Mouse (Mus musculus) Patski (cell line): ENCODE measurements around the gene Ppme1. TPM values are rescaled to one million over a fixed set of nuclear protein-coding genes. Genes with fewer than 3 reads are reported as not detected.

Source experiments
- ATAC-seq: fragments of 100-300 bp; one replicate; pipeline ENCODE4 v1.8.0; 2021
- CTCF ChIA-PET: fragments of 350-600 bp; sonication (Branson Sonifier 250); formaldehyde crosslinking; loops from one replicate; lab custom pipeline; 2022; ENCODE audit warnings: inconsistent platforms; lab: Charles Lee
- POLR2A ChIA-PET: fragments of 350-600 bp; sonication (Branson Sonifier 250); formaldehyde crosslinking; loops from one replicate; lab custom pipeline; 2022; ENCODE audit warnings: antibody characterized with exemption, inconsistent platforms; lab: Charles Lee
- DNase-seq: peaks from one replicate; pipeline ENCODE4 v3.0.0-alpha.2; 2011; ENCODE audit warnings: low read depth, low spot score
- H3K27me3 ChIP-seq: fragments of 371-371 bp; one replicate; pipeline ENCODE4 v1.5.1; 2021
- CTCF ChIP-seq: fragments of 100-300 bp; IDR thresholded peaks from one replicate; pipeline ENCODE4 v1.5.1; 2021
- in situ Hi-C: fragments of 300-500 bp; cut with MboI; formaldehyde crosslinking; loops from 3 replicates; pipeline ENCODE4 v1.11.1; 2018; ENCODE audit warnings: low pct_unique_long_range_greater_than_20kb, mixed read lengths
- polyA plus RNA-seq: library from polyadenylated mRNA; unstranded; gene quantifications from one replicate; pipeline ENCODE4 v1.2.3, GENCODE M21; 2021

Gene Ppme1
- polyA plus RNA-seq = 60.3 TPM

DNA sequence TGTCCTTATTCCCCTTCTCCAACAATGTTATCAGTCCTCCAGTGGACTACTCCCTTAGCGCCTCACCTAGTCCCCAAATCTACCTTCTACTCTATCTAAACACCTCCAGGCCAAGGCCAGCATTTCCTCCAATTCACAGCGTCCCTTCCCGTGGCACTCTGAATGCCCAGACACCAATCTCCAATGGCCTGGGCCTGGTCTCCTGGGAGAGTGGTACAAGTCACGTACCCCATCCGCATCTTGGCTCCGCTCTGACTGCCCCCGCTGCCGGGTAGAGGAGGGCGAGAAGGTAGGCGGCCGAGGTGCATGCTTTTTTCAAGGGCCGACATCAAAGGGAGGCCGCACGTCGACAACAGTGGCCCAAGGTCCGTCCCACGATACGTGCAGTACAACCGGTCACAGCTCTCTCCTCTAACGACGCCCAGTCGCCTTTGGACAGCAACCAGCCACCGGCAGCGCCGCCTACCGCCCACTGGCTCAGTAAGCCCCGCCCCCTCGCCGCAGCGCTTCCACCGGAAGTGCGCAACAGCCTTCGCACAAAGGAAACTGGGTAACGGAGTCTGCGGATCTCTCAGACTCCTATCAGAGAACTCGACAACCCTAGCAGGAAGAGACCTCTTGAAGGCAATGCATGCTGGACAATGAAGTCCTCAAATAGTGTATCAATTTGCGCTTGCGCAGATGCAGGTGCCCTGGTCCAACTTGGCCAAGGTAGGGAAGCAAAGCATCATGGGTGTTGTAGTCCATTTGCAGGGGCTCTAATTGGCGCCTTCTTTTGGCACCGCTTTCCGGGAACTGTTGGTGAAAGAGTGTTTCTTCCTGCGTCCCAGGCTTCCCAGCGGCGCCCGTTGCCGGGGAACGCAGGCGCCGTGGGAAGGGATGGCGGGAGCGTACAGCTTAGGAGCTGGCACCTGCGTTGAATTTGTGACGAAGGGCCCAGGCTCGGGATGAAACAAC lies at the start of gene Ppme1, which contains the start of gene C2cd3:
TSS of gene Ppme1 (minus strand) at position 813 of the 957 bp plus-strand sequence.
TSS of gene C2cd3 (plus strand) at position 739 of the 957 bp plus-strand sequence.
- in situ Hi-C loops = no loop called here
- POLR2A ChIA-PET = no interaction called here
- peak; percentile 54 for TF ChIP-seq CTCF

DNA sequence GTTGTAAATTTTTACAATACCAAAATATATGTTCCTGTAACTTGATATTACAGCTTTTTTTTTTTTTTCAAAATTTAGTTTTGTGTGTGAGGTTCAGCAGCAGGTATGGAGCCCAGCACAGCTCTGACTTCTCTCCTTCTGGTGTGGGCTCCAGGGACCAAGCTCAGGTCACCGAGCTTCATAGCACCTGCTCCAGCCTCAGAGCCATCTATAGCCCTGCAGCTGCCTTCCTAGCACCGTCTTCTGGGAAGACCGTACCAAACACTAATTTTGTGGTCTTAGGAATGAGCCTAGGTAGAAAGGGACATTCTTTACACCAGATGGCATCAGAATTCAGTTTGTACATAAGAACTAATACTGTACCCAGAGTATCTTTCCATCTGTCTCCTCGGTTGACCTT lies 36.6 kb upstream of the Ppme1 start:
- ChIA-PET POLR2A (interaction anchor here (0.6 kb wide), 1 partner anchor 17 kb away, joined by 3 read pairs; no protein-coding TSS in a partner anchor), CTCF (interaction anchor here (1.0 to 1.3 kb wide), 2 partner anchors 9 to 24 kb away, joined by 3 read pairs; no protein-coding TSS in a partner anchor)
- TF ChIP-seq CTCF = no peak
- in situ Hi-C loops = no loop called here
- ATAC-seq = no peak
- H3K27me3 ChIP-seq = no peaks in the 10 kb centered on the region
- no peak for DNase-seq

More for the DNA sequence above, at the start of gene Ppme1, which contains the start of gene C2cd3:
- no peaks in the 10 kb centered on the region for H3K27me3 ChIP-seq
- DNase-seq (peak; percentile 100), ATAC-seq (peak; percentile 95)
- CTCF ChIA-PET = no interaction called here

DNA sequence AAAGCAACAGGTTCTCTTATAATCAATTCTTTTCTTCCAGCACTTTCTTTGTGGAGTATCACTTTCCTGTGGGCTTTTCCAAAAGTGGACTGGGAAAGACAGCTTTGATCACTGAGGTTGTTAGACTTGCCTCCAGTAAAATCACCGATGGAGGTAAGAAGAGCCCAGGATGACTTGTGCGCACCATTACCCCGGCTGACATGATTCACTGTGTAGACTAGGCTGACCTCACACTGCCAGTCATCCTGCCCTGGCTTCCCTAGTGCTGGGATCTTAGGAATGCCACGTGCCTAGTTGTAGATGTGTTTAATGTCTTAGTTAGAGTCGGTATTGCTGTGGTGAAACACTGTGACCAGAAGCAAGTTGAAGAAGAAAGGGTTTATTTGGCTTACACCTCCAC lies 35.6 kb upstream of the Ppme1 start:
- H3K27me3 ChIP-seq = no peaks in the 10 kb centered on the region
- no peak for DNase-seq
- CTCF ChIA-PET = interaction anchor here (1.0 to 1.3 kb wide), 2 partner anchors 8 to 25 kb away, joined by 3 read pairs; no protein-coding TSS in a partner anchor
- no peak for ATAC-seq
- POLR2A ChIA-PET = no interaction called here
- in situ Hi-C loops = no loop called here
- TF ChIP-seq CTCF = no peak

DNA sequence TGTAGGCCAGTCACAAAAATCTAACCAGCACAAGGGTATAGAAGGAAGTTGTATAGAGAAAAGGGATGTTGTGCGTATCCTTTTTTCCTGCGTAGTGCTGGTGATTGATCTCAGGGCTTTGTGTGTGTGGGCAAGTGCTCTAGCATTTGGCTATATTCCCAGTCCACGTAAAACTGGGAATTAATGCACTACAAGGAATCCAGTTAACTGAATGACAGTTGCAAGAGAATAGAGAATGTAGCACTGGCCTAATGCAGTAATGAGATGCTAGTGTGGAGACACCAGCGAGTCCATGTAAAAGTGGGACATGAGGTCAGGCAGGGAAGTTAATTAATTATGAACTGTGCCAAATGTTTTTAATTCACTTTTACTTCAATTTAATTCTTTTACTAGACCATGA lies 30.6 kb upstream of the Ppme1 start:
- no peak for TF ChIP-seq CTCF
- POLR2A ChIA-PET = no interaction called here
- DNase-seq (no peak), ATAC-seq (no peak)
- no peaks in the 10 kb centered on the region for H3K27me3 ChIP-seq
- CTCF ChIA-PET = no interaction called here
- in situ Hi-C loops = no loop called here

GRCm38 (mm10) chr7:100400899-100401539 lies 28.9 kb upstream of the Ppme1 start:
- no peak for ATAC-seq
- ChIA-PET POLR2A (interaction anchor here (0.6 kb wide), 1 partner anchor 66 kb away, joined by 3 read pairs; no protein-coding TSS in a partner anchor), CTCF (interaction anchor here (1.2 kb wide), 1 partner anchor 12 kb away, joined by 3 read pairs; no protein-coding TSS in a partner anchor)
- TF ChIP-seq CTCF = no peak
- no peaks in the 10 kb centered on the region for H3K27me3 ChIP-seq
- in situ Hi-C loops = no loop called here
- DNase-seq = no peak

DNA sequence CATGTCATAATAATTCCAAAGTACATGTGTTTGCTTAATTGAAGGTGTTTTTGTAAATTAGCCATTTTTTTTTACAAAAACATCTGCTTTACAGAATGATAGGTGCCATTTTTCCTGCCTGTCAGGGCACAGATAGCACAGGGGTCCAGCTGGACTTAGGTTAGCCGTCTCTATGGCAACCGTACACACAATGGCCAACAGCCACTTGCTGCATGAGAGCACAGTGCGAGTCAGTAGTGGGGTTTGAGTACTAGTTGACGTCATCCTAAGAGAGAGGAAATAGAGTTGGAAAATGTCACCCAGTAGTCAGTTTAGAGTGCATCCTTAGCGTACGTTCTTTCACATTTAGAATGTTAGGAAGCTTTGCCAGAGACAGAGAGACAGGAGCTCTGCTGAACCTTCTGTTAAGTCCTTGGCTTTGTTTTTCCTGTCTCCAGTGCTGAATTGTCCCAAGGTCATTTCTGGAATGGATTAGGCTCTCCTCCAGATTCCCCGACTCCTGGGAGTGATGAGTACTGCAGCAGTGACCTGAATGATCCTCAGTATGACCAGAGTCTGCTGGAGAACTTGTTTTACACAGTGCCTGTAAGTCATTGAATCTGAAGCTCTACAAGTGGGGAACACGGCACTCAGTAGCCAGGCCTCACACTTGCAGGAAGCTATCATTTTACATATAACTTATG lies 27.3 kb upstream of the Ppme1 start:
- DNase-seq = no peak
- ATAC-seq = no peak
- in situ Hi-C loops = no loop called here
- CTCF ChIA-PET = interaction anchor here (1.7 kb wide), 1 partner anchor 9 kb away, joined by 3 read pairs; no protein-coding TSS in a partner anchor
- no peak for TF ChIP-seq CTCF
- no peaks in the 10 kb centered on the region for H3K27me3 ChIP-seq
- POLR2A ChIA-PET = interaction anchor here (0.6 kb wide), 1 partner anchor 87 kb away, joined by 8 read pairs; no protein-coding TSS in a partner anchor

DNA sequence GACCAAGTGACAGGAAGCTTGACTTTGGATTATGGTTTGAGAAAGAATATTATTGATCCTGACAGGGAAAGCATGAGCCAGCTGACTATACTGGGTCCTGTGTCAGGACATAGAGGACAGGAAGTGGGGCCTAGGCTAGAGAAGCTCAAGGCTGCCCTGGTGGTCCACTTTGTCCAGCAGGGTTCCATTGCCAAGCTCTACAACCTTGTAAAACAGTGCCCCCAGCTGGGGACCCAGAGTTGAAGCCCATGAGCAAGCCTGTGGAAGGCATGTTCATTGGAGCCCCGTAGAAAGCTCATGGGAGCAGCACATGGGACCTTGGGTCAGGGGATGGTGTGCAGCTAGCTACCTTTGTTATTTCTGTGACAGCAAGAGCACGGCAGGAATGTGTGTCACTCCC lies 20.2 kb upstream of the Ppme1 start:
- ATAC-seq (no peak), DNase-seq (no peak)
- ChIA-PET POLR2A (interaction anchor here (0.6 to 0.8 kb wide), 2 partner anchors 16 to 111 kb away, joined by 3 read pairs; no protein-coding TSS in a partner anchor), CTCF (interaction anchor here (0.9 kb wide), 1 partner anchor 112 kb away, joined by 3 read pairs; no protein-coding TSS in a partner anchor)
- H3K27me3 ChIP-seq = no peaks in the 10 kb centered on the region
- TF ChIP-seq CTCF = no peak
- in situ Hi-C loops = loop anchor here (5.0 kb wide), 1 partner anchor 115 kb away; no protein-coding TSS in a partner anchor

GRCm38 (mm10) chr7:100390166-100390565 lies 18.1 kb upstream of the Ppme1 start:
- H3K27me3 ChIP-seq = no peaks in the 10 kb centered on the region
- no peak for DNase-seq
- no peak for ATAC-seq
- CTCF ChIA-PET = no interaction called here
- POLR2A ChIA-PET = no interaction called here
- in situ Hi-C loops = loop anchor here (5.0 kb wide), 1 partner anchor 113 kb away; no protein-coding TSS in a partner anchor
- no peak for TF ChIP-seq CTCF

DNA sequence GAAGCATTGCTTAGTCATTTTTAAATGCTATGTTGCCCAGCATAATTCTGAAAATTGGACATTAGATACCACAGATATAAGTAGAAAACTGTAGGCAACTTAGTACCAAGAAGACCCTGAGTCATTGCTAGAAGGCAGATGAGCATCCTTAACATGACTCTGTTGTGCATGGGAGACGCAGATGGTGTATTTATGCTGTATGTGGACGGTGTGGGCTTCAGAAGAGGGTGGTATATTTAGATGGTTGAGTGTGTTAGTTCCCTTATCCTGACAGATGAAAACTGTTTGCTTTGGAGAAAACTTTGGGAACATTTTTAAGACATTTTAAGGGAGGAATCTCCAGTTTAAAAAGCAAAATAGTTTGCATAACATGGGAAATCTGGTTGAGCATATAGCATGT lies 16.1 kb upstream of the Ppme1 start:
- no peak for DNase-seq
- ChIA-PET CTCF (no interaction called here), POLR2A (no interaction called here)
- TF ChIP-seq CTCF = no peak
- ATAC-seq = no peak
- H3K27me3 ChIP-seq = no peaks in the 10 kb centered on the region
- in situ Hi-C loops = no loop called here

GRCm38 (mm10) chr7:100383207-100383606 lies 11.1 kb upstream of the Ppme1 start:
- DNase-seq (no peak), ATAC-seq (no peak)
- no peak for TF ChIP-seq CTCF
- ChIA-PET CTCF (no interaction called here), POLR2A (no interaction called here)
- H3K27me3 ChIP-seq = no peaks in the 10 kb centered on the region
- in situ Hi-C loops = no loop called here
